Mouse (Mus musculus) ES-E14 (cell line): ENCODE data around the gene Mypop. TPM values are rescaled to one million over a fixed set of nuclear protein-coding genes. Genes with fewer than 3 reads are reported as not detected.

Experiments
- DNase-seq: peaks from one replicate; pipeline ENCODE4 v3.0.0-alpha.2; 2013; ENCODE audit warnings: low read depth, low spot score
- H3K27ac ChIP-seq: 2 replicates; pipeline ENCODE4 v1.5.1; 2012; ENCODE audit warnings: low read depth, mild to moderate bottlenecking, low read length, moderate library complexity, mixed read lengths; ENCODE audit not compliant: poor library complexity, insufficient read depth, severe bottlenecking
- H3K36me3 ChIP-seq: 2 replicates; pipeline ENCODE4 v1.6.1; 2012; ENCODE audit warnings: mild to moderate bottlenecking, low read length, moderate library complexity, mixed read lengths; ENCODE audit not compliant: control insufficient read depth, poor library complexity, insufficient read depth, severe bottlenecking
- H3K4me1 ChIP-seq, 2 experiments: fragments of 150-350 bp in 1 of 2; sonication (generic) in 1 of 2; 2 replicates each; pipeline ENCODE4 v1.6.1; 2012; ENCODE audit warnings: low read length in 2 of 2, mild to moderate bottlenecking in 1 of 2, mixed read lengths in 1 of 2; ENCODE audit not compliant: control insufficient read depth in 2 of 2, insufficient read depth in 2 of 2, poor library complexity in 1 of 2
- H3K4me3 ChIP-seq, 2 experiments: fragments of 150-350 bp in 1 of 2; sonication (generic) in 1 of 2; 2 replicates each; pipeline ENCODE4 v1.5.1; 2012; ENCODE audit warnings: low read length in 2 of 2, low read depth in 1 of 2, mild to moderate bottlenecking in 1 of 2, mixed read lengths in 1 of 2; ENCODE audit not compliant: insufficient read depth in 1 of 2, poor library complexity in 1 of 2, severe bottlenecking in 1 of 2
- H3K9ac ChIP-seq: 2 replicates; pipeline ENCODE4 v1.6.1; 2012; ENCODE audit warnings: low read depth, mild to moderate bottlenecking, low read length, mixed read lengths; ENCODE audit not compliant: poor library complexity, insufficient read depth, severe bottlenecking
- H3K9me3 ChIP-seq: fragments of 150-350 bp; sonication (generic); 2 replicates; pipeline ENCODE4 v1.6.1; 2012; ENCODE audit warnings: low read depth, mild to moderate bottlenecking, low read length; ENCODE audit not compliant: control insufficient read depth, insufficient read depth
- CHD2 ChIP-seq: IDR thresholded peaks from 2 replicates; pipeline ENCODE4 v1.6.1; 2014; ENCODE audit warnings: mild to moderate bottlenecking, low read depth, low read length, inconsistent platforms
- HCFC1 ChIP-seq: IDR thresholded peaks from 2 replicates; pipeline ENCODE4 v1.6.1; 2012; ENCODE audit warnings: low read length, inconsistent platforms, borderline replicate concordance; ENCODE audit not compliant: insufficient read depth
- MAFK ChIP-seq: IDR thresholded peaks from 2 replicates; pipeline ENCODE4 v1.6.1; 2014; ENCODE audit warnings: mild to moderate bottlenecking, low read depth, low read length, inconsistent platforms; ENCODE audit not compliant: insufficient read depth
- ZC3H11A ChIP-seq: IDR thresholded peaks from 2 replicates; pipeline ENCODE4 v1.6.1; 2012; ENCODE audit warnings: low read depth, mild to moderate bottlenecking, inconsistent platforms, low read length, borderline replicate concordance
- ZNF384 ChIP-seq: IDR thresholded peaks from 2 replicates; pipeline ENCODE4 v1.6.1; 2012; ENCODE audit warnings: low read depth, low read length, inconsistent platforms
- in situ Hi-C, 2 experiments: fragments of 600-800 bp; cut with MboI; formaldehyde crosslinking; loops; one replicate each; pipeline ENCODE4 v1.15.1; 2025; ENCODE audit warnings: low sequenced_read_pairs in 2 of 2, inconsistent platforms in 1 of 2; ENCODE audit not compliant: unreplicated experiment in 2 of 2
- total RNA-seq: library from RNA; depleted of rRNA; stranded (reverse); fragments of 300-350 nt; gene quantifications from 2 replicates; pipeline ENCODE4 v1.2.3, GENCODE M21; 2012

Gene Mypop
- total RNA-seq, 1 experiment = 3.1 TPM

DNA sequence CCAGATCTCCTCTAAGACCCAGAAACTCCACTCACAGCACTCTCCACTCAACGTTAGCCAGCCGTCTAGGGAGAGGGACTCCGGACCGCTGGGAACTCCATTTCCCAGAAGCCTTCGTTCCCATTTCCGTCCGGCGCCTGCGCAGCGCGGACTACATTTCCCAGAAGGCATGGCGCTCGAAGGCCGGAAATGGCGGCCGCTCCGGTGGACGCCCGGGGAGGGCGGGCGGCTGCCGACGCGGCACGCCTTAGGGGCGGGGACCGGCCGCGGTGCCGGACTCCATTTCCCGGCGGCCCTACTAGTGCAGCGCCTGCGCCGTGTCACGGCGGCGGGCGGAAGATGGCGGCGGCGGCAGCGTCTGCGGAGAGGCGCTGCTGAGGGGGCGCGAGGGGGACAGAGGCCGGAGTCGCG is 33.1 kb downstream of the Mypop start, which contains the start of gene Sympk:
Gene Sympk (plus strand): TSS at position 282 of the 411 bp plus-strand sequence.
- Histone ChIP-seq H3K4me1 (peaks cover 1 to 14% of the 10 kb centered on the region in 2 experiments; a peak in 2 of 4 replicates), H3K27ac (peak within 1 kb of the TSS; percentile 52), H3K4me3 (peak within 1 kb of the TSS; percentile 87 to 96), H3K9ac (peak within 1 kb of the TSS; percentile 93), H3K36me3 (peaks cover 6% of the 10 kb centered on the region; the same call in 1 of the 2 replicates), H3K9me3 (no peaks in the 10 kb centered on the region)
- in situ Hi-C loops = no loop called here
- peak; percentile 88 for DNase-seq
- TF ChIP-seq ZC3H11A (no peak), MAFK (no peak), CHD2 (no peak), HCFC1 (peak; percentile 97), ZNF384 (no peak)

DNA sequence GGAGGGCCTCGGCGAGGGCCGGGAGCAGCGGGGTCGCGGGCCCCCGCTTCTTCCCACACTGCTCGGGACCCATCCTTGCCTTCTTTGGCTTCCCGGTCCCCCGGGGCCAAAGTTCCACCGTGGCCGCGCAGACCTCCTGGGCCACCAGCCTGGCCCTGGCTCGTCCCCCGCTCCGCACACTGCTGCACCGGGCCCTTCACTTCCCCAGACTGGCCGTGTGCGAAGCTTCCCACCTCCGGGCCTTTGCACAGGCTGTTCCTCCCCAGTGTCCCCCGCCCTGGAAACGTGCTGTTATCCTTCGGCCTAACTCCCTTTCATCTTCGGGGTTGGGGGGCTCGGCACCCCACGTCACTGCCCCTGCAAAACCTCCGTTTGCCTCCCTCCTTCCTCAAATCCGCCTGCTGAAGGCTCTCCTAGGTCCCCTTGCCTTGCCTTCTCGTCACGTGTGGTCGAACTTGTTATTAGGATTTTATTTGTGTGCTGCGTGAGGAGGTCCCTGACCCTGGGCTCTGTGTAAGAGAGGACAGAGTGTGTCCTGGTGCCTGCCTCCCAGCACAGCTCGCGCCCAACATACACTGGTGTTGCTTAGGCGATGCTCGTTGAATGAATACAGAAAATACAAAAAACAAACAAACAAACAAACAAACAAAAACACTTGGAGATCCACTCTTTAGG is 33.7 kb downstream of the Mypop start:
- Histone ChIP-seq H3K9me3 (no peaks in the 10 kb centered on the region), H3K36me3 (peaks cover 11% of the 10 kb centered on the region), H3K9ac (peak overlapping the region; percentile 93), H3K4me1 (peaks cover 1 to 14% of the 10 kb centered on the region in 2 experiments; a peak in 2 of 4 replicates), H3K4me3 (peak overlapping the region; percentile 87 to 96), H3K27ac (peak overlapping the region; percentile 52)
- in situ Hi-C loops = no loop called here
- TF ChIP-seq ZC3H11A = no peak
- no peak for TF ChIP-seq ZNF384
- no peak for TF ChIP-seq HCFC1
- no peak for TF ChIP-seq MAFK
- no peak for TF ChIP-seq CHD2
- DNase-seq = no peak

DNA sequence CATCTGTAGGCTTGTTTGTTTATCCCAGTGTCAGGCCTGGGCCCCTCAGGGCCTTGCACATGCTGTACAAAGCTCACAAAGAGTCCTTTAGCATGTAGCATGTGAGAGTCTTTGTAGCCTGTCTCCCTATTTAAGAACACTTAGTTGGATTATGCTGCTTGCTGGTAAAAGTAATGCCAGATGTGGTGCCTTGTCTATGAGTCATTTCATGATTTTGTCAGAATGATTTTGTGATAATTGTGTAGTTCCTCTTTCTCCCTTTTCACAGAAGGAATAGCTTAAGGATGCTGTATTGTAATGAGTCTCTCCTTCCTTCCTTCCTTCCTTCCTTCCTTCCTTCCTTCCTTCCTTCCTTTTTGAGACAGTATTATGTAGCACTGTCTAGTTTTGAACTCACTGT is 37.0 kb downstream of the Mypop start:
- no peak for DNase-seq
- TF ChIP-seq ZNF384 (no peak), HCFC1 (no peak), CHD2 (no peak), ZC3H11A (no peak), MAFK (no peak)
- no peak overlapping the region for H3K4me3 ChIP-seq
- no peak overlapping the region for H3K27ac ChIP-seq
- peaks cover 34% of the 10 kb centered on the region for H3K36me3 ChIP-seq
- H3K9me3 ChIP-seq = no peaks in the 10 kb centered on the region
- in situ Hi-C loops = no loop called here
- H3K9ac ChIP-seq = no peak overlapping the region
- H3K4me1 ChIP-seq = peaks cover 1 to 5% of the 10 kb centered on the region in 2 experiments; a peak in 2 of 4 replicates

DNA sequence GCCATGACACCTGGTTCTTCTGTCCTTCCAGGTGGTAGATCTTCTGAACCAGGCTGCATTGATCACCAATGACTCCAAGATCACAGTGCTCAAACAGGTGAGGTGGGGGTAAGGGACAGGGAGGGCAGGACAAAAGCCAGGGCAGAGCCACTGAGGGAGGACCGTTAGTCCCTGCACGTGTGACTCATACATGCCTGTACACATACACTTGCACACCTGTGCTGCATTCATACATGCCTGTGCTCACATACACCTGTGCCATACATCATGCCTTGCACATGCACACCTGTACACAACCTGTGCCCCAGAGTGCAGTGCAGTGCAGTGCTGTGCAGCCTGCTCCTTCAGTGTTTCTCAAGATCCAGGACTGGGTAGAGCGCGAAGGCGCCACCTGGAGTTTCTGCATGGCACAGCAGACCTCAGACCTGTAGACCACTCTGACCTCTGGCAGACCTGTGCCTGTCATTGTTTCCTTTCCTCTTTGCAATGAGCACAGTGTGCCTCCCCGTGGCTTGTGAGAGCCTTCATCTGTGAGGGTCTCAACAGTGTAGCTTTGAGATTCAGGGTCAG is 38.1 kb downstream of the Mypop start:
- peaks cover 1 to 5% of the 10 kb centered on the region in 2 experiments; a peak in 2 of 4 replicates for H3K4me1 ChIP-seq
- H3K4me3 ChIP-seq = no peak overlapping the region
- no peaks in the 10 kb centered on the region for H3K9me3 ChIP-seq
- no peak overlapping the region for H3K9ac ChIP-seq
- no peak for TF ChIP-seq ZNF384
- no peak; the same call in 1 of the 2 replicates for TF ChIP-seq ZC3H11A
- no peak for TF ChIP-seq MAFK
- TF ChIP-seq HCFC1 = no peak
- no peak for TF ChIP-seq CHD2
- no peak overlapping the region for H3K27ac ChIP-seq
- H3K36me3 ChIP-seq = peaks cover 40% of the 10 kb centered on the region
- in situ Hi-C loops = no loop called here
- DNase-seq = peak; percentile 68
